In genomic region chrX:23284530-23285441, GRCm38 (mm10) we compare ENCODE assay signal across 10 mouse cellular contexts.
DNase-seq lines count a peak whose midpoint lies in the region; ATAC-seq and TF ChIP-seq lines count a peak whose summit lies in the region.
"Had no signal": no experiment of that assay in that cellular context is flagged by ENCODE, and none has a peak within 500 bp of the region (broad histone marks: within the 10 kb centered on the region; RNA-seq: fewer than 3 reads in every experiment).

No protein-coding gene starts in this region.

- H3K9me3 ChIP-seq in heart, embryonic 13.5 days, result no peaks in the 10 kb centered on the region
- no peaks in the 10 kb centered on the region for H3K9me3 ChIP-seq in heart, embryonic 10.5 days
- no peaks in the 10 kb centered on the region for H3K9me3 ChIP-seq in embryonic facial prominence, embryonic 13.5 days
- no peaks in the 10 kb centered on the region for H3K9me3 ChIP-seq in forebrain, postnatal 0 days (ENCODE audit: low read length)
- H3K9me3 ChIP-seq in midbrain, embryonic 15.5 days, result no peaks in the 10 kb centered on the region

- no peak overlapping the region for H3K9ac ChIP-seq in heart, embryonic 13.5 days
- no peak overlapping the region for H3K9ac ChIP-seq in embryonic facial prominence, embryonic 13.5 days
- H3K9ac ChIP-seq in forebrain, postnatal 0 days, result peak overlapping the region; percentile 39
- H3K9ac ChIP-seq in midbrain, embryonic 15.5 days, result peak overlapping the region; percentile 32

- H3K4me2 ChIP-seq in heart, embryonic 13.5 days, result peak overlapping the region; percentile 49
- 0 out of 2 replicates have a peak overlapping the region, but pooled peaks have one; percentile 31 for H3K4me2 ChIP-seq in embryonic facial prominence, embryonic 13.5 days
- peak overlapping the region; percentile 33 for H3K4me2 ChIP-seq in forebrain, postnatal 0 days (ENCODE audit: low read depth)
- peak overlapping the region; percentile 48 for H3K4me2 ChIP-seq in midbrain, embryonic 15.5 days

- peaks cover 3% of the 10 kb centered on the region; the same call in 1 of the 2 replicates for H3K4me1 ChIP-seq in heart, embryonic 13.5 days
- no peaks in the 10 kb centered on the region for H3K4me1 ChIP-seq in heart, embryonic 10.5 days
- no peaks in the 10 kb centered on the region for H3K4me1 ChIP-seq in embryonic facial prominence, embryonic 13.5 days
- H3K4me1 ChIP-seq in forebrain, postnatal 0 days (ENCODE audit: insufficient read depth), result no peaks in the 10 kb centered on the region
- no peaks in the 10 kb centered on the region for H3K4me1 ChIP-seq in midbrain, embryonic 15.5 days

- no peak for ATAC-seq in heart, embryonic 13.5 days (ENCODE audit: extremely low read depth, insufficient number of reproducible peaks, low FRiP score, low TSS enrichment)
- ATAC-seq in embryonic facial prominence, embryonic 13.5 days (ENCODE audit: insufficient number of reproducible peaks, insufficient read depth, low FRiP score, low TSS enrichment, low read depth), result no peak
- ATAC-seq in forebrain, postnatal 0 days, result peak; percentile 54
- peak; percentile 71 for ATAC-seq in midbrain, embryonic 15.5 days (replicated peaks)

- H3K36me3 ChIP-seq in heart, embryonic 13.5 days, result no peaks in the 10 kb centered on the region
- no peaks in the 10 kb centered on the region for H3K36me3 ChIP-seq in heart, embryonic 10.5 days
- H3K36me3 ChIP-seq in embryonic facial prominence, embryonic 13.5 days, result no peaks in the 10 kb centered on the region
- H3K36me3 ChIP-seq in forebrain, postnatal 0 days (ENCODE audit: insufficient read depth), result no peaks in the 10 kb centered on the region
- no peaks in the 10 kb centered on the region for H3K36me3 ChIP-seq in midbrain, embryonic 15.5 days (replicated peaks)

- WGBS in heart, embryonic 13.5 days, result 56% methylated on average over 11 of the region's 11 CpGs
- WGBS in heart, embryonic 10.5 days, result 58% methylated on average over 11 of the region's 11 CpGs
- WGBS in embryonic facial prominence, embryonic 13.5 days, result 46% methylated on average over 11 of the region's 11 CpGs
- 33% methylated on average over 11 of the region's 11 CpGs for WGBS in forebrain, postnatal 0 days
- 29% methylated on average over 11 of the region's 11 CpGs for WGBS in midbrain, embryonic 15.5 days

- no peak for TF ChIP-seq CTCF in forebrain, postnatal 0 days (IDR thresholded peaks at IDR 0.05; ENCODE audit: low read depth)

- no peak overlapping the region for H3K27ac ChIP-seq in heart, embryonic 13.5 days (replicated peaks)
- H3K27ac ChIP-seq in heart, embryonic 10.5 days, result no peak overlapping the region
- H3K27ac ChIP-seq in embryonic facial prominence, embryonic 13.5 days, result no peak overlapping the region
- H3K27ac ChIP-seq in forebrain, postnatal 0 days (ENCODE audit: low read depth, low read length), result peak overlapping the region; percentile 41; the same call in 1 of the 2 replicates
- peak overlapping the region; percentile 77 for H3K27ac ChIP-seq in midbrain, embryonic 15.5 days

- DNase-seq in heart, embryonic 10.5 days (ENCODE audit: low spot score), result no peak
- peak; percentile 43 for DNase-seq in forebrain, postnatal 0 days
- DNase-seq in kidney, postnatal 10 days, result no peak
- no peak for DNase-seq in spleen, adult 18-20 months
- no peak for DNase-seq in spleen, postnatal 4 days (ENCODE audit: low spot score in 2 of 2)
- DNase-seq: lung, postnatal 4 days; thymus, postnatal 25 days had no signal

- no peaks in the 10 kb centered on the region for H3K27me3 ChIP-seq in heart, embryonic 13.5 days (replicated peaks)
- no peaks in the 10 kb centered on the region for H3K27me3 ChIP-seq in heart, embryonic 10.5 days (ENCODE audit: insufficient read depth, poor library complexity, severe bottlenecking)
- H3K27me3 ChIP-seq in embryonic facial prominence, embryonic 13.5 days, result no peaks in the 10 kb centered on the region
- no peaks in the 10 kb centered on the region for H3K27me3 ChIP-seq in forebrain, postnatal 0 days (ENCODE audit: insufficient read depth, low read length)
- H3K27me3 ChIP-seq in midbrain, embryonic 15.5 days (replicated peaks), result no peaks in the 10 kb centered on the region

- H3K4me3 ChIP-seq in heart, embryonic 13.5 days, result peak overlapping the region; percentile 25
- no peak overlapping the region for H3K4me3 ChIP-seq in heart, embryonic 10.5 days
- H3K4me3 ChIP-seq in embryonic facial prominence, embryonic 13.5 days, result no peak overlapping the region
- peak overlapping the region; percentile 25 for H3K4me3 ChIP-seq in forebrain, postnatal 0 days (ENCODE audit: low read depth, low read length)
- peak overlapping the region; percentile 39 for H3K4me3 ChIP-seq in midbrain, embryonic 15.5 days

Comparison
In these comparisons a context has a peak if more than half of its experiments do, and no peak if none do; other contexts are left out.
1. H3K4me3 ChIP-seq: peak in heart, embryonic 13.5 days (single experiment), forebrain, postnatal 0 days (single experiment) and midbrain, embryonic 15.5 days (single experiment); none in heart, embryonic 10.5 days (single experiment) and embryonic facial prominence, embryonic 13.5 days (single experiment).
2. ATAC-seq: peak in forebrain, postnatal 0 days (single experiment) and midbrain, embryonic 15.5 days (single experiment); none in heart, embryonic 13.5 days (single experiment) and embryonic facial prominence, embryonic 13.5 days (single experiment).
3. H3K27ac ChIP-seq: peak in forebrain, postnatal 0 days (single experiment) and midbrain, embryonic 15.5 days (single experiment); none in heart, embryonic 13.5 days (single experiment), heart, embryonic 10.5 days (single experiment) and embryonic facial prominence, embryonic 13.5 days (single experiment).
4. H3K9ac ChIP-seq: peak in forebrain, postnatal 0 days (single experiment) and midbrain, embryonic 15.5 days (single experiment); none in heart, embryonic 13.5 days (single experiment) and embryonic facial prominence, embryonic 13.5 days (single experiment).
5. Peak in every context shown above with its lines, with median percentiles within 50 percentile points of each other: H3K4me2 ChIP-seq.